Mouse (Mus musculus): ENCODE data around the gene Cdk5rap3. TPM values are rescaled to one million over a fixed set of nuclear protein-coding genes. Genes with fewer than 3 reads are reported as not detected.

The Cdk5rap3 gene
- 47.6 and 55.7 TPM in 2 replicates for polyA plus RNA-seq (2011; ENCODE audit: insufficient read length, low read depth, missing spikeins)

GRCm38 (mm10) chr11:96916044-96916884 is at the start of gene Cdk5rap3:
TSS of gene Cdk5rap3 (minus strand) at chr11:96916496.
- Histone ChIP-seq H3K4me3 (ENCODE audit: insufficient read depth, low read length) (peak within 1 kb of the TSS; percentile 82), H3K27ac (ENCODE audit: insufficient read depth, low read length) (peak within 1 kb of the TSS; percentile 17; the same call in 1 of the 2 replicates), H3K4me1 (ENCODE audit: control insufficient read depth, insufficient read depth, low read length) (peaks cover 9% of the 10 kb centered on the region)
- TF ChIP-seq CTCF (IDR thresholded peaks at IDR 0.05; ENCODE audit: borderline replicate concordance, insufficient read depth, low read length) (peak; percentile 79), POLR2A (IDR thresholded peaks at IDR 0.05; ENCODE audit: low read depth, low read length) (peak; percentile 68)

DNA sequence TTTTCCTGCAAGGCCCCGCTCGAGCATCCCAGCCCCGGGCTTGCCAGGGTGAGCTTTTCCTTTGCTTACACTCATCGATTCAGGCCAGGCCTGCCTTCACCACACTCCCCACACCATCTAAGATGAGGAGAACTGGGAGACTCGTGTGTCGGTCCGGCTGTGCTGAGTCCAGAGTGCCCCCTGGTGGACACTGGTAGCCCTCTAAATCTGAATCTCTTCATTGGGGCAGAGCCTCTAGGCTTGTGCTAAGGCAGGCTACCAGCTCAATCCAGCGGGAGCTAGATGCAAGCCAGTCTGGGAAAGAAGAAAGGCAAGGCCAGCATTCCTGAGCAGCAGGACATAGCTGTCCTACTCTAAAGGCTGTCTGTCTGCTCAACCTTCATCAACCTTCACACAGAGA is 47.3 kb upstream of the Cdk5rap3 start:
- H3K27ac ChIP-seq (ENCODE audit: insufficient read depth, low read length) = no peak overlapping the region
- H3K4me1 ChIP-seq (ENCODE audit: control insufficient read depth, insufficient read depth, low read length) = peaks cover 10% of the 10 kb centered on the region
- no peak overlapping the region for H3K4me3 ChIP-seq (ENCODE audit: insufficient read depth, low read length)
- TF ChIP-seq POLR2A (IDR thresholded peaks at IDR 0.05; ENCODE audit: low read depth, low read length) (no peak), CTCF (IDR thresholded peaks at IDR 0.05; ENCODE audit: borderline replicate concordance, insufficient read depth, low read length) (peak; percentile 88)

GRCm38 (mm10) chr11:96957061-96957805 is 40.9 kb upstream of the Cdk5rap3 start:
- no peaks in the 10 kb centered on the region for H3K4me1 ChIP-seq (ENCODE audit: control insufficient read depth, insufficient read depth, low read length)
- H3K4me3 ChIP-seq (ENCODE audit: insufficient read depth, low read length) = no peak overlapping the region
- no peak for TF ChIP-seq CTCF (IDR thresholded peaks at IDR 0.05; ENCODE audit: borderline replicate concordance, insufficient read depth, low read length)
- TF ChIP-seq POLR2A (IDR thresholded peaks at IDR 0.05; ENCODE audit: low read depth, low read length) = no peak
- H3K27ac ChIP-seq (ENCODE audit: insufficient read depth, low read length) = no peak overlapping the region

DNA sequence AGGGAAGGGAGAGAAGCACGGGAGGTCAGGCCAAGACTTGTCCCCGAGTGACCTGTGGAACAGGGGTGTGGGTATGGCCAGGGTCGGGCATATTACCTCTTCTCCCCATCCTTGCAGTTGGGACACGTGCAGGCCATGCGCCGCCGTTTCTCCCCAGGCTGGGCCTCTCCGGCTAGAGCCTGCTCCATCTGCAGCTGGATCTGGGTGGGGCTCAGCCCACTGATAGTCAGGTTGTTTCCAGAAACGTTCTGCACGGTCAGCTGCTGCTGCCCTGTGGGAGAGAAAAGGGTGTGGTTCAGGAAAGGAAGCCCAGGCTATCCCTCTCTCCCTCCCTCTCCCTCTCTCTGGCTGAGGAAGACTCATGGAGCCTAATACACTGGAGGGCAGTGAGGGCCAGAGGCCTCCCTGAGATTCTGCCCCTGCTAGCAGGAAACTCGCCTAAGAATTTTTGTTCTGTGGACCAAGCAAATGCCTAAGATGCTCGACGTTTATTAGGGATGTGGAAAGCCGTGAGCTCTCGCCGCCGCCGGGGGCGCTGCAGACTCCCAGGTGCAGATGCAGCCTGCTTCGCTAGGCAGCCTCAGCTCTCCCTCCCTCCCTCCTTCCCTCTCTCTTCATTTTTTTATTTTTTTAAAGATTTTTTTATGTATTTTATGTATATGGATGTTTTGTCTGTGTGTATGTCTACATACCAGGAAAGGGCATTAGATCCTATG is 39.9 kb upstream of the Cdk5rap3 start:
- Histone ChIP-seq H3K27ac (ENCODE audit: insufficient read depth, low read length) (no peak overlapping the region), H3K4me1 (ENCODE audit: control insufficient read depth, insufficient read depth, low read length) (no peaks in the 10 kb centered on the region), H3K4me3 (ENCODE audit: insufficient read depth, low read length) (no peak overlapping the region)
- no peak for TF ChIP-seq POLR2A (IDR thresholded peaks at IDR 0.05; ENCODE audit: low read depth, low read length)
- peak; percentile 57 for TF ChIP-seq CTCF (IDR thresholded peaks at IDR 0.05; ENCODE audit: borderline replicate concordance, insufficient read depth, low read length)

DNA sequence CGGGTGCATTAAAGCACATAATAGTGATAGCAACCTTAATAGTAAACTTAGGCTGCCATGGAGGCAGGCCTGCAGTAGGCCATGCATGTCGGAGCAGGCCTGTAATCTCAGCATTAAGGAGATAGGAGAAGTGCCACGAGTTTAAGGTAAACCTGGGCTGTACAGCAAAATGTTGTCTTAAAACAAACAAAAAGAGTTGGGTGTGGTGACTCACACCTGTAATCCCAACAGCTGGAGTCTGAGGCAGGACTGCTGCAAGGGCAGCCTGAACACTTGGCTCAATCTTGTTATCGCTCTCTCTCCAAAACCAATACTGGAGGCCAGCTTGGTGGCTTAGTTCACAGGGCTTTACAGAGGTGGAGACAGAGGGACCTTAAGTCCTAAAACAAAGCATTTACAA is 38.8 kb upstream of the Cdk5rap3 start:
- Histone ChIP-seq H3K4me1 (ENCODE audit: control insufficient read depth, insufficient read depth, low read length) (no peaks in the 10 kb centered on the region), H3K27ac (ENCODE audit: insufficient read depth, low read length) (no peak overlapping the region), H3K4me3 (ENCODE audit: insufficient read depth, low read length) (no peak overlapping the region)
- TF ChIP-seq POLR2A (IDR thresholded peaks at IDR 0.05; ENCODE audit: low read depth, low read length) (no peak), CTCF (IDR thresholded peaks at IDR 0.05; ENCODE audit: borderline replicate concordance, insufficient read depth, low read length) (no peak)

GRCm38 (mm10) chr11:96952896-96953295 is 36.6 kb upstream of the Cdk5rap3 start:
- no peak overlapping the region for H3K4me3 ChIP-seq (ENCODE audit: insufficient read depth, low read length)
- TF ChIP-seq POLR2A (IDR thresholded peaks at IDR 0.05; ENCODE audit: low read depth, low read length) (no peak), CTCF (IDR thresholded peaks at IDR 0.05; ENCODE audit: borderline replicate concordance, insufficient read depth, low read length) (no peak)
- no peaks in the 10 kb centered on the region for H3K4me1 ChIP-seq (ENCODE audit: control insufficient read depth, insufficient read depth, low read length)
- H3K27ac ChIP-seq (ENCODE audit: insufficient read depth, low read length) = no peak overlapping the region

DNA sequence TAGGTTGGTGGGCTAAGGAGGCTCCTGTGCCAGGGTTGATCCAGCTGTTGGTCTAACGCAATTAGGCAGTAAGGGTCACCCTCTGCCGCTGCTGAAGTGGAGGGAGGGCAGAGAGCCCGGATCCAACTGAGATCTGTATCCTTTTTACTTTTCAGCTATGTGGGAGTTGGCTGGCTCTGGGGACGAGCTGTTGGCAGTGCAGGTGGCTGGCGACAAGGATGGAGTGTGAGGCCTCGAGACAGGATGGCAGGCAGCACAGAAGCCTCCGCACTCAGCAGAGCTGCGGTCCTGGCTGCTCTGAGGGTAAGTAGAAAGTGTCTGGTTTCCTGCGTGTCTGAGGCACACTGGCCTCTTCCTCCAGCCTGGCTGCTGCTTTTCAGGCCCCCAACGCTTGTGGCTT is 36.1 kb upstream of the Cdk5rap3 start:
- H3K4me3 ChIP-seq (ENCODE audit: insufficient read depth, low read length) = no peak overlapping the region
- no peaks in the 10 kb centered on the region for H3K4me1 ChIP-seq (ENCODE audit: control insufficient read depth, insufficient read depth, low read length)
- H3K27ac ChIP-seq (ENCODE audit: insufficient read depth, low read length) = no peak overlapping the region
- no peak for TF ChIP-seq CTCF (IDR thresholded peaks at IDR 0.05; ENCODE audit: borderline replicate concordance, insufficient read depth, low read length)
- TF ChIP-seq POLR2A (IDR thresholded peaks at IDR 0.05; ENCODE audit: low read depth, low read length) = no peak

DNA sequence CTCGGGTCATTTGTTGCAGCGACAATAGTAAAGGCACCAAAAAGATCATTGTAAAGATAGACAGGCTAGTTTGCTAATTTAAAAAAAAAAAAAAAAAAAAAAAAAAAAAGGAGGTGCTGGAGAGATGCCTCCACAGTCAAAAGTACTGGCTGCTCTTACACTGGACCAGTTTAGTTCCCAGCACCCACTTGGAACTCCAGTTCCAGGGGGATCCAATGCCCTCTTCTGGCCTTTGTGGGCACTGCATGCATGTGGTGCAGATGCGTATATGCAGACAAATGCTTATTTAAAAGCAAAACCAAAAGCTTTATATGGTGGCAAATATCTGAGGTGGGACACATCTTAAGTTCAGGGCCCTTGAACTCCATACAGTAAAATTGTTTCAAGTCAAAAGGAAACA is 34.5 kb upstream of the Cdk5rap3 start:
- no peak for TF ChIP-seq CTCF (IDR thresholded peaks at IDR 0.05; ENCODE audit: borderline replicate concordance, insufficient read depth, low read length)
- TF ChIP-seq POLR2A (IDR thresholded peaks at IDR 0.05; ENCODE audit: low read depth, low read length) = no peak
- H3K4me3 ChIP-seq (ENCODE audit: insufficient read depth, low read length) = no peak overlapping the region
- no peak overlapping the region for H3K27ac ChIP-seq (ENCODE audit: insufficient read depth, low read length)
- no peaks in the 10 kb centered on the region for H3K4me1 ChIP-seq (ENCODE audit: control insufficient read depth, insufficient read depth, low read length)

DNA sequence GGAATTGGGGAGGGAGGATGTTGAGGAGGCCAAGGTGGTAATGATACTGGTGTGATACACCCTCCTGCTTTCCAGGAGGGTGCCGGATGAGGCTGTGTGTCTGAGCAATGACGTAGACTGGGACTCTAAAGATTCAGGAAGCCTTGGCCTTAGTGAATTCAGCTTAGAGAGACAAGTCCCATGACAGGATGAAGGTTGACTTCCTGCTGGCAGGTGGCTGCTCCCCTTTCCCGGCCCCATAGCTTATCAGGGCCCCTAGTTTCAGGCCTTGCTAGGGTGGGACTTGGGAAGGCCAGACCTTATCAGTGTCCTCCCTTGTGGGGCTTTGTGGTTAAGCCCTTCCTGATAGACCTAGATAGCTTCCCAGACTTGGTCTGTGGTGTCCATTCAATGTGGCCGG is 31.6 kb upstream of the Cdk5rap3 start:
- H3K4me1 ChIP-seq (ENCODE audit: control insufficient read depth, insufficient read depth, low read length) = no peaks in the 10 kb centered on the region
- H3K27ac ChIP-seq (ENCODE audit: insufficient read depth, low read length) = no peak overlapping the region
- TF ChIP-seq CTCF (IDR thresholded peaks at IDR 0.05; ENCODE audit: borderline replicate concordance, insufficient read depth, low read length) (no peak), POLR2A (IDR thresholded peaks at IDR 0.05; ENCODE audit: low read depth, low read length) (no peak)
- no peak overlapping the region for H3K4me3 ChIP-seq (ENCODE audit: insufficient read depth, low read length)

Measured in embryonic fibroblast, embryonic 13.5 days (primary cell).